In genomic region chr2:144452364-144453008, GRCm38 (mm10) we compare ENCODE assay signal across 8 mouse cellular contexts.
DNase-seq lines count a peak whose midpoint lies in the region; ATAC-seq and TF ChIP-seq lines count a peak whose summit lies in the region.

No protein-coding gene starts in this region.

- no peak for TF ChIP-seq POLR2A in limb, embryonic 14.5 days (IDR thresholded peaks at IDR 0.05; ENCODE audit: borderline replicate concordance, extremely low read depth, insufficient read depth, insufficient read length)

- H3K4me2 ChIP-seq in embryonic facial prominence, embryonic 14.5 days (ENCODE audit: low read depth, low read length): no peak overlapping the region
- no peak overlapping the region for H3K4me2 ChIP-seq in kidney, embryonic 15.5 days
- no peak overlapping the region for H3K4me2 ChIP-seq in limb, embryonic 14.5 days (replicated peaks; ENCODE audit: low read depth, low read length, severe bottlenecking)

- peaks cover 4% of the 10 kb centered on the region; the same call in 1 of the 2 replicates for H3K27me3 ChIP-seq in embryonic facial prominence, embryonic 14.5 days (replicated peaks; ENCODE audit: control insufficient read depth, insufficient read depth, low read length)
- H3K27me3 ChIP-seq in heart, embryonic 10.5 days (ENCODE audit: insufficient read depth, poor library complexity, severe bottlenecking): peaks cover 17% of the 10 kb centered on the region
- peaks cover 31% of the 10 kb centered on the region for H3K27me3 ChIP-seq in kidney, embryonic 15.5 days
- H3K27me3 ChIP-seq in limb, embryonic 14.5 days (ENCODE audit: control insufficient read depth, insufficient read depth, low read length): no peaks in the 10 kb centered on the region

- H3K36me3 ChIP-seq in embryonic facial prominence, embryonic 14.5 days (ENCODE audit: control insufficient read depth, insufficient read depth, low read length): no peaks in the 10 kb centered on the region
- no peaks in the 10 kb centered on the region for H3K36me3 ChIP-seq in heart, embryonic 10.5 days
- no peaks in the 10 kb centered on the region for H3K36me3 ChIP-seq in kidney, embryonic 15.5 days
- H3K36me3 ChIP-seq in limb, embryonic 14.5 days (ENCODE audit: control insufficient read depth, insufficient read depth, low read length): no peaks in the 10 kb centered on the region

- H3K9me3 ChIP-seq in embryonic facial prominence, embryonic 14.5 days (ENCODE audit: control insufficient read depth, low read length): no peaks in the 10 kb centered on the region
- H3K9me3 ChIP-seq in heart, embryonic 10.5 days: no peaks in the 10 kb centered on the region
- no peaks in the 10 kb centered on the region for H3K9me3 ChIP-seq in kidney, embryonic 15.5 days (replicated peaks)
- H3K9me3 ChIP-seq in limb, embryonic 14.5 days (ENCODE audit: control insufficient read depth, low read length): no peaks in the 10 kb centered on the region

- H3K27ac ChIP-seq in embryonic facial prominence, embryonic 14.5 days (replicated peaks; ENCODE audit: low read depth, low read length): no peak overlapping the region
- H3K27ac ChIP-seq in heart, embryonic 10.5 days: no peak overlapping the region
- no peak overlapping the region for H3K27ac ChIP-seq in kidney, embryonic 15.5 days
- no peak overlapping the region for H3K27ac ChIP-seq in limb, embryonic 14.5 days (replicated peaks; ENCODE audit: low read depth, low read length)

- no peaks in the 10 kb centered on the region for H3K4me1 ChIP-seq in embryonic facial prominence, embryonic 14.5 days (ENCODE audit: control insufficient read depth, insufficient read depth, low read length)
- no peaks in the 10 kb centered on the region for H3K4me1 ChIP-seq in heart, embryonic 10.5 days
- no peaks in the 10 kb centered on the region for H3K4me1 ChIP-seq in kidney, embryonic 15.5 days
- H3K4me1 ChIP-seq in limb, embryonic 14.5 days (ENCODE audit: control insufficient read depth, insufficient read depth, low read length): no peaks in the 10 kb centered on the region

- no peak overlapping the region for H3K4me3 ChIP-seq in embryonic facial prominence, embryonic 14.5 days (ENCODE audit: low read depth, low read length)
- H3K4me3 ChIP-seq in heart, embryonic 10.5 days: no peak overlapping the region
- no peak overlapping the region for H3K4me3 ChIP-seq in kidney, embryonic 15.5 days (replicated peaks)
- no peak overlapping the region for H3K4me3 ChIP-seq in limb, embryonic 14.5 days (replicated peaks; ENCODE audit: low read length)

- no peak overlapping the region for H3K9ac ChIP-seq in embryonic facial prominence, embryonic 14.5 days (ENCODE audit: low read depth, low read length)
- H3K9ac ChIP-seq in kidney, embryonic 15.5 days: no peak overlapping the region
- no peak overlapping the region for H3K9ac ChIP-seq in limb, embryonic 14.5 days (ENCODE audit: low read depth, low read length, severe bottlenecking)

- peak; percentile 83 to 85 for DNase-seq in B cell, adult 2 months
- DNase-seq in adrenal gland, postnatal 36 days: peak; percentile 78 to 80
- peak; percentile 81 for DNase-seq in embryonic facial prominence, embryonic 14.5 days (ENCODE audit: low spot score)
- DNase-seq in heart, embryonic 10.5 days (ENCODE audit: low spot score): peak; percentile 83
- DNase-seq in limb, embryonic 14.5 days (ENCODE audit: low spot score): peak; percentile 83
- peak; percentile 22 to 52 for DNase-seq in monocyte, adult 2 months (ENCODE audit: low read depth in 1 of 2, low spot score in 2 of 2)
- peak; percentile 41 to 60 for DNase-seq in spleen, postnatal 36 days (ENCODE audit: low spot score in 2 of 2)

- ATAC-seq in embryonic facial prominence, embryonic 14.5 days (ENCODE audit: low read depth): peak; percentile 83; the same call in 1 of the 2 replicates
- peak; percentile 75 for ATAC-seq in kidney, embryonic 15.5 days (replicated peaks; ENCODE audit: low FRiP score)
- ATAC-seq in limb, embryonic 14.5 days (ENCODE audit: low FRiP score, low read depth): peak; percentile 60

- 12% methylated on average over 8 of the region's 8 CpGs for WGBS in embryonic facial prominence, embryonic 14.5 days
- WGBS in heart, embryonic 10.5 days: 11% methylated on average over 8 of the region's 8 CpGs
- 15% methylated on average over 8 of the region's 8 CpGs for WGBS in kidney, embryonic 15.5 days
- WGBS in limb, embryonic 14.5 days: 15% methylated on average over 8 of the region's 8 CpGs
